Mouse (Mus musculus) right cerebral cortex, adult 18-20 months (tissue): ENCODE results near the gene F2rl3.

Source experiments
- DNase-seq: peaks from one replicate; pipeline ENCODE4 v3.0.0; 2022; ENCODE audit warnings: mixed read lengths

The F2rl3 gene

GRCm38 (mm10) chr8:72761322-72762051 is at the start of gene F2rl3:
Gene F2rl3, plus strand, starts transcription at chr8:72761880.
- no peak for DNase-seq

- no peak for DNase-seq
Observed at GRCm38 (mm10) chr8:72712569-72712968, 49.1 kb upstream of the F2rl3 start.

- no peak for DNase-seq
Observed at GRCm38 (mm10) chr8:72716594-72716993, 45.1 kb upstream of the F2rl3 start.

GRCm38 (mm10) chr8:72720541-72720940 is 41.1 kb upstream of the F2rl3 start:
- DNase-seq, result no peak

GRCm38 (mm10) chr8:72722769-72723650 is 38.7 kb upstream of the F2rl3 start, which contains the start of gene Sin3b:
Gene Sin3b, plus strand, starts transcription at chr8:72723285.
- peak; percentile 93 for DNase-seq

- peak; percentile 9 for DNase-seq
Observed at GRCm38 (mm10) chr8:72723651-72724001, 38.1 kb upstream of the F2rl3 start.

- DNase-seq, result no peak
Observed at GRCm38 (mm10) chr8:72728636-72729035, 33.0 kb upstream of the F2rl3 start.

GRCm38 (mm10) chr8:72735001-72735400 is 26.7 kb upstream of the F2rl3 start:
- no peak for DNase-seq

- no peak for DNase-seq
Observed at GRCm38 (mm10) chr8:72736868-72737267, 24.8 kb upstream of the F2rl3 start.

GRCm38 (mm10) chr8:72746061-72746460 is 15.6 kb upstream of the F2rl3 start:
- peak; percentile 57 for DNase-seq

- DNase-seq, result no peak
Observed at GRCm38 (mm10) chr8:72749846-72750245, 11.8 kb upstream of the F2rl3 start.

- DNase-seq, result no peak
Observed at GRCm38 (mm10) chr8:72750266-72750665, 11.4 kb upstream of the F2rl3 start.

- no peak for DNase-seq
Observed at GRCm38 (mm10) chr8:72751126-72751525, 10.6 kb upstream of the F2rl3 start.

GRCm38 (mm10) chr8:72752289-72752688 is 9.4 kb upstream of the F2rl3 start:
- no peak for DNase-seq

- no peak for DNase-seq
Observed at GRCm38 (mm10) chr8:72753165-72753564, 8.5 kb upstream of the F2rl3 start.

- DNase-seq, result no peak
Observed at GRCm38 (mm10) chr8:72753781-72754180, 7.9 kb upstream of the F2rl3 start.

- no peak for DNase-seq
Observed at GRCm38 (mm10) chr8:72756031-72756430, 5.6 kb upstream of the F2rl3 start.

GRCm38 (mm10) chr8:72756771-72757390 is 4.8 kb upstream of the F2rl3 start:
- no peak for DNase-seq

GRCm38 (mm10) chr8:72757426-72758195 is 4.1 kb upstream of the F2rl3 start:
- DNase-seq, result no peak

- DNase-seq, result no peak
Observed at GRCm38 (mm10) chr8:72758310-72758709, 3.4 kb upstream of the F2rl3 start.

- no peak for DNase-seq
Observed at GRCm38 (mm10) chr8:72760216-72760615, 1.5 kb upstream of the F2rl3 start.

- DNase-seq, result no peak
Observed at GRCm38 (mm10) chr8:72762306-72762705, 626 bp downstream of the F2rl3 start.

GRCm38 (mm10) chr8:72765696-72766095 is 4.0 kb downstream of the F2rl3 start:
- DNase-seq, result no peak
